Mouse (Mus musculus) ES-E14 (cell line): ENCODE results near the gene Tbx6. TPM values are rescaled to one million over a fixed set of nuclear protein-coding genes. Genes with fewer than 3 reads are reported as not detected.

Source experiments
- DNase-seq: peaks from one replicate; pipeline ENCODE4 v3.0.0-alpha.2; 2013; ENCODE audit warnings: low read depth, low spot score
- H3K27ac ChIP-seq: 2 replicates; pipeline ENCODE4 v1.5.1; 2012; ENCODE audit warnings: low read depth, mild to moderate bottlenecking, low read length, moderate library complexity, mixed read lengths; ENCODE audit not compliant: poor library complexity, insufficient read depth, severe bottlenecking
- H3K36me3 ChIP-seq: 2 replicates; pipeline ENCODE4 v1.6.1; 2012; ENCODE audit warnings: mild to moderate bottlenecking, low read length, moderate library complexity, mixed read lengths; ENCODE audit not compliant: control insufficient read depth, poor library complexity, insufficient read depth, severe bottlenecking
- H3K4me1 ChIP-seq, 2 experiments: fragments of 150-350 bp in 1 of 2; sonication (generic) in 1 of 2; 2 replicates each; pipeline ENCODE4 v1.6.1; 2012; ENCODE audit warnings: low read length in 2 of 2, mild to moderate bottlenecking in 1 of 2, mixed read lengths in 1 of 2; ENCODE audit not compliant: control insufficient read depth in 2 of 2, insufficient read depth in 2 of 2, poor library complexity in 1 of 2
- H3K4me3 ChIP-seq, 2 experiments: fragments of 150-350 bp in 1 of 2; sonication (generic) in 1 of 2; 2 replicates each; pipeline ENCODE4 v1.5.1; 2012; ENCODE audit warnings: low read length in 2 of 2, low read depth in 1 of 2, mild to moderate bottlenecking in 1 of 2, mixed read lengths in 1 of 2; ENCODE audit not compliant: insufficient read depth in 1 of 2, poor library complexity in 1 of 2, severe bottlenecking in 1 of 2
- H3K9ac ChIP-seq: 2 replicates; pipeline ENCODE4 v1.6.1; 2012; ENCODE audit warnings: low read depth, mild to moderate bottlenecking, low read length, mixed read lengths; ENCODE audit not compliant: poor library complexity, insufficient read depth, severe bottlenecking
- H3K9me3 ChIP-seq: fragments of 150-350 bp; sonication (generic); 2 replicates; pipeline ENCODE4 v1.6.1; 2012; ENCODE audit warnings: low read depth, mild to moderate bottlenecking, low read length; ENCODE audit not compliant: control insufficient read depth, insufficient read depth
- CHD2 ChIP-seq: IDR thresholded peaks from 2 replicates; pipeline ENCODE4 v1.6.1; 2014; ENCODE audit warnings: mild to moderate bottlenecking, low read depth, low read length, inconsistent platforms
- HCFC1 ChIP-seq: IDR thresholded peaks from 2 replicates; pipeline ENCODE4 v1.6.1; 2012; ENCODE audit warnings: low read length, inconsistent platforms, borderline replicate concordance; ENCODE audit not compliant: insufficient read depth
- MAFK ChIP-seq: IDR thresholded peaks from 2 replicates; pipeline ENCODE4 v1.6.1; 2014; ENCODE audit warnings: mild to moderate bottlenecking, low read depth, low read length, inconsistent platforms; ENCODE audit not compliant: insufficient read depth
- ZC3H11A ChIP-seq: IDR thresholded peaks from 2 replicates; pipeline ENCODE4 v1.6.1; 2012; ENCODE audit warnings: low read depth, mild to moderate bottlenecking, inconsistent platforms, low read length, borderline replicate concordance
- ZNF384 ChIP-seq: IDR thresholded peaks from 2 replicates; pipeline ENCODE4 v1.6.1; 2012; ENCODE audit warnings: low read depth, low read length, inconsistent platforms
- in situ Hi-C, 2 experiments: fragments of 600-800 bp; cut with MboI; formaldehyde crosslinking; loops; one replicate each; pipeline ENCODE4 v1.15.1; 2025; ENCODE audit warnings: low sequenced_read_pairs in 2 of 2, inconsistent platforms in 1 of 2; ENCODE audit not compliant: unreplicated experiment in 2 of 2
- total RNA-seq: library from RNA; depleted of rRNA; stranded (reverse); fragments of 300-350 nt; gene quantifications from 2 replicates; pipeline ENCODE4 v1.2.3, GENCODE M21; 2012

Gene Tbx6
- total RNA-seq, 1 experiment, result 0.89 TPM

DNA sequence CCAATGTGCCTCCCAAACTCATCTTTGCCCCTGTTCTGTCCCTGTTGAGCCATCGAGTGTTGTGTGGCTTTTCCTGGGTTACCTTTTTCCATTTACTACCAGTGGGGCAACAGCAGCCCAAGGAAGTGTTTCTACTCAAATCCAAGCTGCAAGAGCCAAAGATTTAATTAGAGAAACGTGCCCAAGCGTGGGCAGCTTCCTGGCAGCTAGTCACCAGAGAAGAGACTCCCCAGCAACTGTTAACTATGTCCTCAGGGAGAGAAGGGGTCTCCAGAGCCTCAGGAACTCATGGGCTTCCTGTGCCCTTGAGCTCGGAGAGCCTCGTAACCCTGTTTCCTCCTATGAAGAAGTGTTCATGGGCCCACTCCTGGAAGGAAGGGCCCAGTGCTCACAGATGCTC is 40.3 kb upstream of the Tbx6 start:
- Histone ChIP-seq H3K4me1 (peaks cover 0 to 4% of the 10 kb centered on the region in 2 experiments; a peak in 1 of 4 replicates), H3K4me3 (no peak overlapping the region), H3K36me3 (no peaks in the 10 kb centered on the region), H3K9ac (no peak overlapping the region), H3K27ac (no peak overlapping the region), H3K9me3 (no peaks in the 10 kb centered on the region)
- TF ChIP-seq MAFK (no peak), CHD2 (no peak), HCFC1 (no peak), ZNF384 (no peak), ZC3H11A (no peak)
- DNase-seq, result no peak
- in situ Hi-C loops, result no loop called here

GRCm38 (mm10) chr7:126741452-126741851 is 39.8 kb upstream of the Tbx6 start:
- in situ Hi-C loops, result no loop called here
- no peak for DNase-seq
- Histone ChIP-seq H3K9me3 (no peaks in the 10 kb centered on the region), H3K9ac (no peak overlapping the region), H3K27ac (no peak overlapping the region), H3K36me3 (no peaks in the 10 kb centered on the region), H3K4me1 (peaks cover 0 to 4% of the 10 kb centered on the region in 2 experiments; a peak in 1 of 4 replicates), H3K4me3 (no peak overlapping the region)
- TF ChIP-seq ZC3H11A (no peak), ZNF384 (no peak), CHD2 (no peak), HCFC1 (no peak), MAFK (no peak)

DNA sequence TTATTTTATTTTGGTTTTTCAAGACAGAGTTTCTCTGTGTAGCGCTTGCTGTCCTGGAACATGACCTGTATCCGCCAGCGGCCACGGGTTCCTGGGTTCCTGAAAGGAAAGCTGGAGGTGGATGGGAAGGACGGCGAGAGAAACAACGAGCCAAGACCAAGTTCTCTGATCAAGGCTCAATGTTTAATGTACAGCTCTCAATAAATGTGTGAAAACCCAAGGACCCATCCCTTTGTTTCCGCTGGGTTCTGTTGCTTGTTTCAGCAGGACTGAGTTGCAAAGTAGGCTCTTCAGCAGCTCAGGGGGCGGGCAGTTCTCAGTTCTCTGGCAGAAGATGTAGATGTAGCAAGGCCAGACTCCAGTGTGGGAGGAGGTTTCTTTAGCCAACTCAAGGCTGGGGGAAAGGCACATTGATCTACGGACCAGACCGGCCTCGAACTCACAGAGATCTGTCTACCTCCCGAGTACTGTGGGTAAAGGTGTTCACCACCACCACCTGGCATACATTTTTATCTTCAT is 39.3 kb upstream of the Tbx6 start:
- Histone ChIP-seq H3K4me1 (peaks cover 0 to 4% of the 10 kb centered on the region in 2 experiments; a peak in 1 of 4 replicates), H3K36me3 (no peaks in the 10 kb centered on the region), H3K27ac (no peak overlapping the region), H3K9ac (no peak overlapping the region), H3K9me3 (no peaks in the 10 kb centered on the region), H3K4me3 (no peak overlapping the region)
- TF ChIP-seq CHD2, result no peak
- no peak for TF ChIP-seq MAFK
- no peak for TF ChIP-seq HCFC1
- no peak for TF ChIP-seq ZNF384
- no peak for TF ChIP-seq ZC3H11A
- DNase-seq, result no peak
- in situ Hi-C loops, result no loop called here

- H3K9me3 ChIP-seq, result no peaks in the 10 kb centered on the region
- in situ Hi-C loops, result no loop called here
Observed at GRCm38 (mm10) chr7:126746066-126746465, 35.2 kb upstream of the Tbx6 start.

DNA sequence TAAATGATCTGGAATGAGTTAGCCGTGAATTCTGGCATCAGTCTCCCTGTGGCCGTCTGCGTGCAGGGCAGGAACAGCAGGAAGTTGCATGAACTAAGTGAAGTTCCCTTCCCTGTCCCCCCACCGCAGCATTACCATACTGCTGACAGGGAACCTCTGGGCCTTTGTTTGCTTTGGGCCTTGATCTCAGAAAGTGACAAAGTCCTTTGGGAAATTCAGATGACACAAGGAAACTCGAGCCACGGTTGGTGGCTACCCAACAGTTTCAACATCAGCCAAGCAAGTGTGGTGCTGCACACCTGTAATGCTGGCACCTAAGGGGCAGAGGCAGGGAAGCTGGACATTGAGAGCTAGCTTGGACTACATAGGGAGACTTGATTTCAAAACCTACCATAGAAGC is 34.5 kb upstream of the Tbx6 start:
- no peak for TF ChIP-seq HCFC1
- no peak for TF ChIP-seq ZNF384
- TF ChIP-seq CHD2, result no peak
- DNase-seq, result no peak
- Histone ChIP-seq H3K9ac (no peak overlapping the region), H3K4me1 (peaks cover 2 to 13% of the 10 kb centered on the region in 2 experiments), H3K36me3 (no peaks in the 10 kb centered on the region), H3K4me3 (no peak overlapping the region), H3K9me3 (no peaks in the 10 kb centered on the region), H3K27ac (no peak overlapping the region)
- in situ Hi-C loops, result no loop called here

More at GRCm38 (mm10) chr7:126746066-126746465, 35.2 kb upstream of the Tbx6 start:
- Histone ChIP-seq H3K4me3 (no peak overlapping the region), H3K36me3 (no peaks in the 10 kb centered on the region), H3K9ac (no peak overlapping the region), H3K4me1 (peaks cover 2 to 13% of the 10 kb centered on the region in 2 experiments), H3K27ac (no peak overlapping the region)
- DNase-seq, result no peak
- TF ChIP-seq HCFC1, result no peak
- TF ChIP-seq MAFK, result no peak
